Mouse (Mus musculus): Measurements from ENCODE around the gene Ifnk.

DNA sequence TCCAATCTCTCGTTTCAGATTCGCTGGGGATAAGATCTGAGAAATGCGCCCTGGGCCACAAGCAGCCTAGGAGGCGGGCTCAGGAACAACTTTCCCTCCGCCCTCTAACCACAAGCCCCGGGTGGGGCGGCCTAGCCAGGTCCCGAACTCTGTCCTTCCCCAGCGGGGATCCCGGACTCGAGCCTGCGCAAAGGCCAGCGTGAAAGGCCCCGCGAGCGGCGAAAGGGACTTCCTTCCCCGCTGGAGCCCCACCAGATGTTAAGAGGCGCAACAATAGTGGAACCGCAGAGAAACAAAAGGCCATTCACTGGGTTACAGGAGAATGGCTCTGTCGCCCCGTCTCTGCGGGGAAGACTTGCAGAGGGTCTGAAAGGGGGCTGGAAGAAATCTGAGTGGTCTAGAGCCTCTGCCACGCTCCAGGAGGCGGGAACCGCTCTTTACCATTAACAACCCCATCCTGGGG lies 4.3 kb downstream of the Ifnk start:
- TF ChIP-seq CHD2 (IDR thresholded peaks at IDR 0.05; ENCODE audit: low read depth, low read length) (no peak), MAFK (IDR thresholded peaks at IDR 0.05; ENCODE audit: insufficient read depth, low read depth, low read length) (no peak), ZNF384 (IDR thresholded peaks at IDR 0.05; ENCODE audit: low read depth, low read length) (no peak), ZC3H11A (IDR thresholded peaks at IDR 0.05; ENCODE audit: borderline replicate concordance, low read depth, low read length) (no peak)
